Mouse (Mus musculus): ENCODE measurements at regions not wholly inside any gene's neighbourhood (a gene's known extent, or its start where the extent isn't known, plus 50 kb on each side); places are given as distances from the start of the nearest gene placed in this dataset.

DNA sequence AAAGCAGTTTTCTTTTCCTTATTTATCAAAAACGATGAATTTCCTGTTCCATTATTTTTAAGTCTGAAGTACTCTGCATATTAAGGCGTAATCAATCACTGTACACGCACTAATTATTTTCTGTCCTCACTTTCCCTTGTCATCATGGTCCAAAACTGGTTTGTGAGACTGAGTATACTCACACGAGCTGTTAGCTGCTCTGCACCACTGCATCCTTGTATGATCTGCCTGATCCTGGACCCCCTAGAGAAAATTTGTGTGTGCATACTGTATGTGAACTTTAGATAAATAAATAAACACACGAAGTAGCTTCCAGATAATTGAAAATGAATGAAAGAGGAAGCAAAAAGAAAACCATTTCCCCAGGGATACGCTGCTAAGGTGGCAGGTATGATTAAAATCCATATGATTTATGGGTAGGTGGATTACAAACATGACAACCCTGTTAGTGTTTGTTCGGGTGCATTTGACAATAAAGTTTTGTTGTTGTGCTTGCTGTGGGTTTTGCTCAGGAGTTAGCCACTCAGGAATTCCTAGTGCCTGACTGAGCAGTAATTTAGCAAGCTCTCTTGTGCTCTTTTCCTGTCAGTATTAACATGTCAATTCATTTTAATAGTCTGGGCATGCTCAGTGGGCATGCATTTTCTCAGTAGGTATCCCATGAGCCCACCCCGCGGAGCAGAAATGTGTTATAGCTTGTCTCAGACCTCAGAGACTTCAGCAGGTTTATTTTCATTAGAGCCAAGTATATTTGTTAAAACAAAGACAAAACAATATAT, 666.6 kb upstream of the Zeb2 start:
- Histone ChIP-seq H3K4me2 (ENCODE audit: low read depth, low read length) (no peak overlapping the region), H3K36me3 (ENCODE audit: control insufficient read depth, insufficient read depth, low read length) (no peaks in the 10 kb centered on the region), H3K9me3 (ENCODE audit: control insufficient read depth, low read length) (no peaks in the 10 kb centered on the region), H3K4me1 (ENCODE audit: control insufficient read depth, insufficient read depth, low read length) (no peaks in the 10 kb centered on the region), H3K9ac (ENCODE audit: low read depth, low read length) (no peak overlapping the region), H3K4me3 (ENCODE audit: low read length) (no peak overlapping the region), H3K27me3 (replicated peaks; ENCODE audit: control insufficient read depth, insufficient read depth, low read length) (no peaks in the 10 kb centered on the region), H3K27ac (ENCODE audit: low read length) (no peak overlapping the region)
- 75% methylated on average over 9 of the region's 9 CpGs for WGBS
- ATAC-seq: no peak

GRCm38 (mm10) chr2:45777466-45777865, 660.3 kb upstream of the Zeb2 start:
- no peaks in the 10 kb centered on the region for H3K4me1 ChIP-seq (ENCODE audit: control insufficient read depth, insufficient read depth, low read length)
- ATAC-seq: no peak
- H3K27me3 ChIP-seq (replicated peaks; ENCODE audit: control insufficient read depth, insufficient read depth, low read length): no peaks in the 10 kb centered on the region
- H3K4me3 ChIP-seq (ENCODE audit: low read length): no peak overlapping the region
- no peaks in the 10 kb centered on the region for H3K9me3 ChIP-seq (ENCODE audit: control insufficient read depth, low read length)
- WGBS: 90% methylated on average over 7 of the region's 7 CpGs
- no peaks in the 10 kb centered on the region for H3K36me3 ChIP-seq (ENCODE audit: control insufficient read depth, insufficient read depth, low read length)
- H3K4me2 ChIP-seq (ENCODE audit: low read depth, low read length): no peak overlapping the region
- H3K27ac ChIP-seq (ENCODE audit: low read length): no peak overlapping the region
- no peak overlapping the region for H3K9ac ChIP-seq (ENCODE audit: low read depth, low read length)

- Histone ChIP-seq H3K4me3 (ENCODE audit: low read length) (no peak overlapping the region), H3K9ac (ENCODE audit: low read depth, low read length) (no peak overlapping the region), H3K27ac (ENCODE audit: low read length) (no peak overlapping the region), H3K36me3 (ENCODE audit: control insufficient read depth, insufficient read depth, low read length) (no peaks in the 10 kb centered on the region), H3K4me2 (ENCODE audit: low read depth, low read length) (no peak overlapping the region), H3K27me3 (replicated peaks; ENCODE audit: control insufficient read depth, insufficient read depth, low read length) (no peaks in the 10 kb centered on the region), H3K4me1 (ENCODE audit: control insufficient read depth, insufficient read depth, low read length) (no peaks in the 10 kb centered on the region), H3K9me3 (ENCODE audit: control insufficient read depth, low read length) (no peaks in the 10 kb centered on the region)
- 81% methylated on average over 17 of the region's 17 CpGs for WGBS
- ATAC-seq: no peak
Observed at GRCm38 (mm10) chr2:45776485-45777135, 659.4 kb upstream of the Zeb2 start.

GRCm38 (mm10) chr2:45775691-45776090, 658.5 kb upstream of the Zeb2 start:
- 85% methylated on average over 4 of the region's 4 CpGs for WGBS
- H3K4me3 ChIP-seq (ENCODE audit: low read length): no peak overlapping the region
- no peaks in the 10 kb centered on the region for H3K27me3 ChIP-seq (replicated peaks; ENCODE audit: control insufficient read depth, insufficient read depth, low read length)
- H3K9ac ChIP-seq (ENCODE audit: low read depth, low read length): no peak overlapping the region
- H3K27ac ChIP-seq (ENCODE audit: low read length): no peak overlapping the region
- H3K4me1 ChIP-seq (ENCODE audit: control insufficient read depth, insufficient read depth, low read length): no peaks in the 10 kb centered on the region
- ATAC-seq: no peak
- H3K36me3 ChIP-seq (ENCODE audit: control insufficient read depth, insufficient read depth, low read length): no peaks in the 10 kb centered on the region
- no peaks in the 10 kb centered on the region for H3K9me3 ChIP-seq (ENCODE audit: control insufficient read depth, low read length)
- H3K4me2 ChIP-seq (ENCODE audit: low read depth, low read length): no peak overlapping the region

DNA sequence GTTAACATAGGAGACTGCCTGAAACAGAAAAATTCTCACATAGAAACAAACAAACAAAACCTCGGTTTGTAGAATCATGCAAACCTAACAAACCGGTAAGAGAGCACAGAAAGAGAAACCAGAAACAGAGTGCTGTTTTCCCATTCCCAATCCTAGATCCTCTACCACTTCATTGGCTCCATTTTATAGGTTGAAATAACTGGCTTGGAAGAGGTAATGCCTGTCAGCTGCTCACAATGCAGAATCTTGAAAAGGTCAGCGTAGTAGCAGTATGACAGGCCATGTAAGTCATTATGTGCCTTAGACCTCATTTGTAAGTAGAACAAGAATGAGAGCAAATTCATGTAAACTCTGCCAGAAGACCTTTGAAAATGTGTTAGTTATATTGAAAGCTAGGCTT, 657.2 kb upstream of the Zeb2 start:
- no peak for ATAC-seq
- no peak overlapping the region for H3K4me3 ChIP-seq (ENCODE audit: low read length)
- 86% methylated on average over 3 of the region's 3 CpGs for WGBS
- H3K9ac ChIP-seq (ENCODE audit: low read depth, low read length): no peak overlapping the region
- H3K4me1 ChIP-seq (ENCODE audit: control insufficient read depth, insufficient read depth, low read length): no peaks in the 10 kb centered on the region
- H3K9me3 ChIP-seq (ENCODE audit: control insufficient read depth, low read length): no peaks in the 10 kb centered on the region
- no peak overlapping the region for H3K4me2 ChIP-seq (ENCODE audit: low read depth, low read length)
- no peaks in the 10 kb centered on the region for H3K36me3 ChIP-seq (ENCODE audit: control insufficient read depth, insufficient read depth, low read length)
- H3K27me3 ChIP-seq (replicated peaks; ENCODE audit: control insufficient read depth, insufficient read depth, low read length): no peaks in the 10 kb centered on the region
- no peak overlapping the region for H3K27ac ChIP-seq (ENCODE audit: low read length)

DNA sequence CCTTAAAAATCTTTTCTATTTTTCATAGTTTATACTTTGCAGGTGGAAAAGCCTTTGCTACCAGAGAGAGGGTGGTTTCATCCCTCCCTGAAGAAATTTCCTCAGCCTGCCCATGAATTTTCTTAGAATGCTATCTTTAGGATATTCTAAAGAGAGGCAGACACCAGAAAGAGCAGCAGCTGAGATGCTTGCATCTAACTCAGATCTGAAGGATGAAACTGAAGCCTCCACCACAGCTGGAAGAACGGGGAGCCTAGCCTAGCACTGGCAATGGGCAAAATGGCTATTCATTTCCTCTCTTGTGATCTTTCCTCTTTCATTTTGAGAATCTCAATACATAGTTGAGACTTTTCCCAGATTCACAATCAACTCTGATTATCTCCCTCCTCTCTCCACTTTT, 640.0 kb upstream of the Zeb2 start:
- Histone ChIP-seq H3K36me3 (ENCODE audit: control insufficient read depth, insufficient read depth, low read length) (no peaks in the 10 kb centered on the region), H3K4me3 (ENCODE audit: low read length) (no peak overlapping the region), H3K9me3 (ENCODE audit: control insufficient read depth, low read length) (no peaks in the 10 kb centered on the region), H3K27ac (ENCODE audit: low read length) (no peak overlapping the region), H3K4me2 (ENCODE audit: low read depth, low read length) (no peak overlapping the region), H3K27me3 (replicated peaks; ENCODE audit: control insufficient read depth, insufficient read depth, low read length) (no peaks in the 10 kb centered on the region), H3K4me1 (ENCODE audit: control insufficient read depth, insufficient read depth, low read length) (no peaks in the 10 kb centered on the region), H3K9ac (ENCODE audit: low read depth, low read length) (no peak overlapping the region)
- WGBS: 59% methylated on average over 1 of the region's 1 CpGs
- ATAC-seq: no peak

- Histone ChIP-seq H3K9ac (ENCODE audit: low read depth, low read length) (no peak overlapping the region), H3K4me1 (ENCODE audit: control insufficient read depth, insufficient read depth, low read length) (no peaks in the 10 kb centered on the region), H3K4me2 (ENCODE audit: low read depth, low read length) (no peak overlapping the region), H3K9me3 (ENCODE audit: control insufficient read depth, low read length) (no peaks in the 10 kb centered on the region), H3K36me3 (ENCODE audit: control insufficient read depth, insufficient read depth, low read length) (no peaks in the 10 kb centered on the region), H3K27me3 (replicated peaks; ENCODE audit: control insufficient read depth, insufficient read depth, low read length) (no peaks in the 10 kb centered on the region), H3K4me3 (ENCODE audit: low read length) (no peak overlapping the region), H3K27ac (ENCODE audit: low read length) (no peak overlapping the region)
- no peak for ATAC-seq
- WGBS: 74% methylated on average over 3 of the region's 3 CpGs
Observed at GRCm38 (mm10) chr2:45756395-45756794, 639.2 kb upstream of the Zeb2 start.

DNA sequence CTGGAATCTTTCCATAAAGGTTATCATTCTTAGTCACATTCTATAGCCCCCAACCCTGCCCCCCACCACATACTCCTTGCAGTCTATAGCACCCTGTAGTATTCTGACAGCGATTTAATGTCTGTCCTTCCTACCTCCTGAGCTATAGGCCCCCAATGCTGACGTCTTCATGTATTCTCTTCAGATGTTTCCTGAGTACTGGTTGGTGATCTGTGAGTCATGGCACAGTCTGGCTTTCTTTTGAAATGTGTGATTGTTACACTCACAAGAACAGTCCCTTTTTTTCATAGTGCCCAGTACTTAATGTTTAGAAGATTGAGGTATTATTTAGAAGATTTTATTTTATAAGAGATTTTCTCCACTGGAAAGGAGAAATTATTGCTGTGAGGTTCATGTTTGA, 634.6 kb upstream of the Zeb2 start:
- H3K9me3 ChIP-seq (ENCODE audit: control insufficient read depth, low read length): no peaks in the 10 kb centered on the region
- no peak for ATAC-seq
- WGBS: 64% methylated on average over 2 of the region's 2 CpGs

DNA sequence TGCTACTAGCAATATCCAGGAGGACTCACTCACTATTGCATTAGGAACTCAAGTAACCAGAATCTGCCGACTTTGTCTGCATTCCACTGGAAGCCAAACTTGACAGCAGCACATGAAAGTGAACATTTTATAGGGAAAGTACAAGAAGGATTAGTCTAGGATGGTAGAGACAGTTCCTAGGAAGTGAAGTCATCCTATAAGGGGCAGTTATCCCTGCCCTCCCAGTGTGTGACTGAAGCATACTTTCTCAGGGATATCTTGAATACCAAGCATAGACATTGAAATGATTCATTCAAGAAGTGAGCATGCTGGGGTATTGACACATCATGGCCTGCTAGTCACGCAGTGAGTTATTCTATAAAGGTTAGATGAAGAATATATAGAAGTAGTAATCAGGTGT, 632.2 kb upstream of the Zeb2 start:
- Histone ChIP-seq H3K9ac (ENCODE audit: low read depth, low read length) (no peak overlapping the region), H3K4me1 (ENCODE audit: control insufficient read depth, insufficient read depth, low read length) (no peaks in the 10 kb centered on the region), H3K27ac (ENCODE audit: low read length) (no peak overlapping the region), H3K36me3 (ENCODE audit: control insufficient read depth, insufficient read depth, low read length) (no peaks in the 10 kb centered on the region), H3K4me3 (ENCODE audit: low read length) (no peak overlapping the region), H3K27me3 (replicated peaks; ENCODE audit: control insufficient read depth, insufficient read depth, low read length) (no peaks in the 10 kb centered on the region), H3K9me3 (ENCODE audit: control insufficient read depth, low read length) (no peaks in the 10 kb centered on the region), H3K4me2 (ENCODE audit: low read depth, low read length) (no peak overlapping the region)
- no peak for ATAC-seq
- WGBS: 73% methylated on average over 2 of the region's 2 CpGs

More for the DNA sequence above, 634.6 kb upstream of the Zeb2 start:
- Histone ChIP-seq H3K27me3 (replicated peaks; ENCODE audit: control insufficient read depth, insufficient read depth, low read length) (no peaks in the 10 kb centered on the region), H3K4me2 (ENCODE audit: low read depth, low read length) (no peak overlapping the region), H3K36me3 (ENCODE audit: control insufficient read depth, insufficient read depth, low read length) (no peaks in the 10 kb centered on the region), H3K27ac (ENCODE audit: low read length) (no peak overlapping the region), H3K4me3 (ENCODE audit: low read length) (no peak overlapping the region), H3K9ac (ENCODE audit: low read depth, low read length) (no peak overlapping the region), H3K4me1 (ENCODE audit: control insufficient read depth, insufficient read depth, low read length) (no peaks in the 10 kb centered on the region)
